Mouse (Mus musculus): ENCODE measurements around the gene Itprip. TPM values are rescaled to one million over a fixed set of nuclear protein-coding genes. Genes with fewer than 3 reads are reported as not detected.
A peak's percentile ranks its signal among the peaks of the same experiment; 100 is the strongest.

Gene Itprip
- polyA plus RNA-seq (2011; ENCODE audit: insufficient read depth, insufficient read length, low replicate concordance, missing spikeins): 8.8 and 14.9 TPM in 2 replicates

DNA sequence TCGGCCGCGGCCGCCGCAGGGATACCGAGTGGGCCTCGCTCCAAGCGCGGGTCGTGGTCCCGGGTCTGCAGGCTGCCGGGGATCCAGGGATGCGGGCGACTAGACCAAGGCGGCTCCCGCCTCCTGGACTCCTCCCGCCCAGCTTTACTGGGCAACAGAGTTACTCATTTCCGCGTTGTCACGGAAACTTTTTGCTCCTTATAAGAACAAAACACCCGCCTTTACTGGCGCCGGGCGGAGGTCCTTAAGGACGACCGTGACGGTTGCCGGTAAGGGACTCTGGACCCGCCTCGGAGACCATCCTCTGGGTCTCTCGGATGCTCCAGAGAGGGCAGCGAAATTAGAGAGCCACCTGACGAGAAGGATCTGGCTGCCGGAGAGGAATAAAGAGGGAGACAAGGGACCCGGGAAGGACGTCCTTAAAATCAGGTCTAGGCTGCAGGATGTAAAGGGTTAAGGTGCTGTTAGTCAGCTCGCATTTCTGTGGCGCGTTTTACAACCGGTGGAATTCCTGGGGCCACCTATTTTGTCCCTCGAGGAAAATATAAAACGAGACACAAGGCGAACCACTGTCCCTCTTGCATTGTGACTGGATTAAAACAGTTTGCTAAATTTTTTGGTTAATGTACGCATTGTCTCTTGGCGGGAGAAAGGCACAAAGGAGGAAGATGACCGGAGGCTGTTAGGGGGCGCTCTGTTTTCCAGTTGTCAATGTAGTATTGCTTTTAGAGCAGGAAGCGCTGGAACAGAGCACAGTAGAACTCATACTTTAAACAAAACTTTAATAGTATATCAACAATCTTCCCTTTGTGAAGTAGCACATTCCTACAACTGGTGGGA lies at the start of gene Itprip, which contains the start of gene Cfap43:
Itprip (minus strand) TSS at position 174 of the 840 bp plus-strand sequence.
Cfap43 (minus strand) TSS at position 162 of the 840 bp plus-strand sequence.
- peak within 1 kb of the TSS; percentile 98 for H3K27ac ChIP-seq (ENCODE audit: control insufficient read depth, insufficient read depth, low read depth, low read length, poor library complexity)
- peaks cover 4% of the 10 kb centered on the region; the same call in 1 of the 2 replicates for H3K4me1 ChIP-seq (ENCODE audit: control insufficient read depth, insufficient read depth, low read length)
- peak within 1 kb of the TSS; percentile 94 for H3K4me3 ChIP-seq (replicated peaks; ENCODE audit: control insufficient read depth, low read depth, low read length)
- TF ChIP-seq POLR2A (IDR thresholded peaks at IDR 0.05; ENCODE audit: borderline replicate concordance, control insufficient read depth, low read depth, low read length): peak; percentile 74; the same call in 1 of the 2 replicates
- TF ChIP-seq CTCF (IDR thresholded peaks at IDR 0.05; ENCODE audit: control insufficient read depth, insufficient read depth, low read length): peak; percentile 18; the same call in 1 of the 2 replicates
- under 1% methylated on average over 48 of the region's 48 CpGs for WGBS

GRCm38 (mm10) chr19:47958181-47958580 lies 39.1 kb upstream of the Itprip start:
- H3K27ac ChIP-seq (ENCODE audit: control insufficient read depth, insufficient read depth, low read depth, low read length, poor library complexity): no peak overlapping the region
- H3K4me3 ChIP-seq (replicated peaks; ENCODE audit: control insufficient read depth, low read depth, low read length): no peak overlapping the region
- no peak for TF ChIP-seq CTCF (IDR thresholded peaks at IDR 0.05; ENCODE audit: control insufficient read depth, insufficient read depth, low read length)
- TF ChIP-seq POLR2A (IDR thresholded peaks at IDR 0.05; ENCODE audit: borderline replicate concordance, control insufficient read depth, low read depth, low read length): no peak
- 79% methylated on average over 13 of the region's 13 CpGs for WGBS
- H3K4me1 ChIP-seq (ENCODE audit: control insufficient read depth, insufficient read depth, low read length): no peaks in the 10 kb centered on the region

DNA sequence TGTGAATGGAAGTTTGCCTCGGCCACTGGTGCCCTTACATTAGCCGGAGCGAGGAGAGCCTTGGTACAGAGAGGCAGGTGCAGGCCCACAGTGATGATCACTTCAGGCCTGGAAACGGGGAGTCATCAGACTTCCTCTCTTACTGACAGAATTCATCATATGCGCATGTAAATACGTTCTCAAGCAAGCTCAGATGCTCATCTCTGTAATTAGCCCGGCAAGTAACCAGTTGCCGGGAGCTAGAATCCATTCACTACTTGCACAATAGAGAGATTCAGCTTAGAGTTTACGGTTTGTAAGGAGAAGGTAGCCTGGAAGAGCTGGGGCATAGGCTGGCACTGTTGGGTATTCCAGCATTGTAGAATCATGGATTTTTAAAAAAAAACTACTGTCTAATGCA lies 34.1 kb upstream of the Itprip start:
- Histone ChIP-seq H3K27ac (ENCODE audit: control insufficient read depth, insufficient read depth, low read depth, low read length, poor library complexity) (no peak overlapping the region), H3K4me3 (replicated peaks; ENCODE audit: control insufficient read depth, low read depth, low read length) (no peak overlapping the region), H3K4me1 (ENCODE audit: control insufficient read depth, insufficient read depth, low read length) (no peaks in the 10 kb centered on the region)
- 83% methylated on average over 9 of the region's 9 CpGs for WGBS
- no peak for TF ChIP-seq CTCF (IDR thresholded peaks at IDR 0.05; ENCODE audit: control insufficient read depth, insufficient read depth, low read length)
- no peak for TF ChIP-seq POLR2A (IDR thresholded peaks at IDR 0.05; ENCODE audit: borderline replicate concordance, control insufficient read depth, low read depth, low read length)

GRCm38 (mm10) chr19:47950946-47951345 lies 31.8 kb upstream of the Itprip start:
- Histone ChIP-seq H3K4me3 (replicated peaks; ENCODE audit: control insufficient read depth, low read depth, low read length) (no peak overlapping the region), H3K4me1 (ENCODE audit: control insufficient read depth, insufficient read depth, low read length) (no peaks in the 10 kb centered on the region), H3K27ac (ENCODE audit: control insufficient read depth, insufficient read depth, low read depth, low read length, poor library complexity) (no peak overlapping the region)
- 69% methylated on average over 7 of the region's 7 CpGs for WGBS
- TF ChIP-seq POLR2A (IDR thresholded peaks at IDR 0.05; ENCODE audit: borderline replicate concordance, control insufficient read depth, low read depth, low read length) (no peak), CTCF (IDR thresholded peaks at IDR 0.05; ENCODE audit: control insufficient read depth, insufficient read depth, low read length) (no peak)

DNA sequence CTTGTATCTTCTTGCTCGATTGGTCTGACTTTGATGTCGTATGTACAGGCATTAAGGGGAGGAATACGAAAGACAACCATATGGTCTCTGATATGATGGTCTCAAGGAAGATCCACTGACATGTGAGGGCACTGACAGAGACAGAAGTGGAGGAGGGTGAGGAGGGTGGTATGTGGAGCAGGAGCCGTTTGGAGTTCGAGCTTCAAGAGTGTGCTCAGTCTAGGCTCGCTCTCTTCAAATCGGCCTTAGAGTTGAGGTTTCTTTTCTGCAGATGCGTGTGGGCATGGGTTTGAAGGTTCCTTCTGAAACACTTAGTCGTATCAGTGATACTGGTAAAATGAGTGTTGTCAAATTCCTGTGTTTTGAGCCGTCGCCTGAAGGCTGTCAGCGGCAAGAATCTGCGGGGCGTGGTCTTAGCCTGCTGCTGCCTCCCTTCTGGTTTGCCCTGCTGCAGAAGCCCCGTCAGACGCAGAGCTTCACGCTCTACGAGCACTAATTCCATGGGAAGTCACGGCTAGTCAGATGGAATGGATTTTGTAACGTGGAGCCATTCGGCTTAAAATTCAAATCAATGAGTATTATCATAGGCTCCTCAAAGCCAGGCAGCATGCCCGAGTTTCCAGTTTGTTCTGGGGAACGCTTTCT lies 27.8 kb upstream of the Itprip start:
- H3K4me3 ChIP-seq (replicated peaks; ENCODE audit: control insufficient read depth, low read depth, low read length): no peak overlapping the region
- no peaks in the 10 kb centered on the region for H3K4me1 ChIP-seq (ENCODE audit: control insufficient read depth, insufficient read depth, low read length)
- TF ChIP-seq POLR2A (IDR thresholded peaks at IDR 0.05; ENCODE audit: borderline replicate concordance, control insufficient read depth, low read depth, low read length): no peak
- TF ChIP-seq CTCF (IDR thresholded peaks at IDR 0.05; ENCODE audit: control insufficient read depth, insufficient read depth, low read length): no peak
- no peak overlapping the region for H3K27ac ChIP-seq (ENCODE audit: control insufficient read depth, insufficient read depth, low read depth, low read length, poor library complexity)
- WGBS: 66% methylated on average over 23 of the region's 23 CpGs

- Histone ChIP-seq H3K27ac (ENCODE audit: control insufficient read depth, insufficient read depth, low read depth, low read length, poor library complexity) (no peak overlapping the region), H3K4me3 (replicated peaks; ENCODE audit: control insufficient read depth, low read depth, low read length) (no peak overlapping the region), H3K4me1 (ENCODE audit: control insufficient read depth, insufficient read depth, low read length) (peaks cover 3% of the 10 kb centered on the region; the same call in 1 of the 2 replicates)
- TF ChIP-seq CTCF (IDR thresholded peaks at IDR 0.05; ENCODE audit: control insufficient read depth, insufficient read depth, low read length) (no peak), POLR2A (IDR thresholded peaks at IDR 0.05; ENCODE audit: borderline replicate concordance, control insufficient read depth, low read depth, low read length) (no peak)
- WGBS: 80% methylated on average over 6 of the region's 6 CpGs
These were observed 20.3 kb upstream of the Itprip start for GRCm38 (mm10) chr19:47939361-47939760.

- peaks cover 3% of the 10 kb centered on the region; the same call in 1 of the 2 replicates for H3K4me1 ChIP-seq (ENCODE audit: control insufficient read depth, insufficient read depth, low read length)
- 15% methylated on average over 41 of the region's 41 CpGs for WGBS
- no peak; the same call in 1 of the 2 replicates for TF ChIP-seq POLR2A (IDR thresholded peaks at IDR 0.05; ENCODE audit: borderline replicate concordance, control insufficient read depth, low read depth, low read length)
- no peak for TF ChIP-seq CTCF (IDR thresholded peaks at IDR 0.05; ENCODE audit: control insufficient read depth, insufficient read depth, low read length)
- no peak within 1 kb of the TSS for H3K27ac ChIP-seq (ENCODE audit: control insufficient read depth, insufficient read depth, low read depth, low read length, poor library complexity)
- peak within 1 kb of the TSS; percentile 79 for H3K4me3 ChIP-seq (replicated peaks; ENCODE audit: control insufficient read depth, low read depth, low read length)
These were observed 18.6 kb upstream of the Itprip start, which contains the start of gene Cfap58 for GRCm38 (mm10) chr19:47937443-47938406. Cfap58 (plus strand) TSS chr19:47937675.
